Comparison of ENCODE assay signal across 23 mouse cellular contexts in genomic region chr11:85949749-85950148, GRCm38 (mm10).
DNase-seq lines count a peak whose midpoint lies in the region; ATAC-seq and TF ChIP-seq lines count a peak whose summit lies in the region.
"Had no signal": no experiment of that assay in that cellular context is flagged by ENCODE, and none has a peak within 500 bp of the region (broad histone marks: within the 10 kb centered on the region; RNA-seq: fewer than 3 reads in every experiment).

No protein-coding gene starts in this region.

- ATAC-seq in intestine, postnatal 0 days = no peak
- no peak for ATAC-seq in intestine, embryonic 15.5 days
- no peak for ATAC-seq in lung, postnatal 0 days
- ATAC-seq in megakaryocyte progenitor cell, adult 5-6 weeks (replicated peaks; ENCODE audit: poor library complexity) = 0 out of 2 replicates have a peak, but pooled peaks have one; percentile 42
- ATAC-seq: activated CD4-positive, CD25-positive, alpha-beta regulatory T cell, adult 4 months; CD4-positive, CD25-positive, alpha-beta regulatory T cell, adult 4 months; forebrain, embryonic 13.5 days; forebrain, embryonic 15.5 days; Patski had no signal

- no peak overlapping the region for H3K4me3 ChIP-seq in intestine, postnatal 0 days (ENCODE audit: low read depth, low read length)
- no peak overlapping the region for H3K4me3 ChIP-seq in intestine, embryonic 15.5 days (replicated peaks)
- no peak overlapping the region for H3K4me3 ChIP-seq in lung, postnatal 0 days (ENCODE audit: low read depth, low read length)
- H3K4me3 ChIP-seq: embryonic facial prominence, embryonic 10.5 days; embryonic facial prominence, embryonic 12.5 days; forebrain, embryonic 13.5 days; forebrain, embryonic 15.5 days had no signal

- H3K4me1 ChIP-seq in intestine, postnatal 0 days (replicated peaks; ENCODE audit: control insufficient read depth, insufficient read depth, low read length) = no peaks in the 10 kb centered on the region
- H3K4me1 ChIP-seq in intestine, embryonic 15.5 days (replicated peaks) = no peaks in the 10 kb centered on the region
- no peaks in the 10 kb centered on the region for H3K4me1 ChIP-seq in lung, postnatal 0 days (ENCODE audit: insufficient read depth, low read depth, low read length)
- H3K4me1 ChIP-seq: embryonic facial prominence, embryonic 10.5 days; embryonic facial prominence, embryonic 12.5 days; forebrain, embryonic 13.5 days; forebrain, embryonic 15.5 days had no signal

- no peak for DNase-seq in lung, postnatal 0 days (ENCODE audit: low spot score)
- DNase-seq in lung, postnatal 10 days = no peak
- no peak for DNase-seq in right cerebral cortex, postnatal 14 days
- no peak for DNase-seq in left cerebral cortex, postnatal 10 days (ENCODE audit: extremely low spot score in 1 of 2, low spot score in 2 of 2)
- DNase-seq: adrenal gland, adult 8-10 months; adrenal gland, postnatal 14 days; adrenal gland, postnatal 36 days; B cell, adult 2 months; cerebellum, adult 11-12 months; cerebellum, adult 2 months; cerebellum, adult 9-10 months; cerebellum, postnatal 10 days; cerebellum, postnatal 25 days had no signal

- H3K27me3 ChIP-seq in intestine, postnatal 0 days (replicated peaks; ENCODE audit: control insufficient read depth, insufficient read depth, low read length) = no peaks in the 10 kb centered on the region
- H3K27me3 ChIP-seq in intestine, embryonic 15.5 days (replicated peaks) = no peaks in the 10 kb centered on the region; the same call in 1 of the 2 replicates
- no peaks in the 10 kb centered on the region for H3K27me3 ChIP-seq in lung, postnatal 0 days (replicated peaks; ENCODE audit: insufficient read depth, low read length)
- H3K27me3 ChIP-seq: embryonic facial prominence, embryonic 12.5 days; forebrain, embryonic 13.5 days; forebrain, embryonic 15.5 days had no signal

- peak; percentile 16 for TF ChIP-seq CTCF in intestine, postnatal 0 days (IDR thresholded peaks at IDR 0.05; ENCODE audit: low read depth)
- TF ChIP-seq CTCF in lung, postnatal 0 days (IDR thresholded peaks at IDR 0.05) = peak; percentile 27; the same call in 1 of the 2 replicates

- H3K36me3 ChIP-seq in intestine, postnatal 0 days (ENCODE audit: control insufficient read depth, insufficient read depth) = no peaks in the 10 kb centered on the region
- no peaks in the 10 kb centered on the region for H3K36me3 ChIP-seq in intestine, embryonic 15.5 days
- no peaks in the 10 kb centered on the region for H3K36me3 ChIP-seq in lung, postnatal 0 days (ENCODE audit: insufficient read depth, low read length)
- H3K36me3 ChIP-seq: embryonic facial prominence, embryonic 10.5 days; embryonic facial prominence, embryonic 12.5 days; forebrain, embryonic 15.5 days had no signal

- no peaks in the 10 kb centered on the region for H3K9me3 ChIP-seq in intestine, postnatal 0 days (ENCODE audit: control insufficient read depth)
- no peaks in the 10 kb centered on the region for H3K9me3 ChIP-seq in intestine, embryonic 15.5 days
- H3K9me3 ChIP-seq in lung, postnatal 0 days (ENCODE audit: low read length) = no peaks in the 10 kb centered on the region
- H3K9me3 ChIP-seq: embryonic facial prominence, embryonic 10.5 days; embryonic facial prominence, embryonic 12.5 days; forebrain, embryonic 13.5 days; forebrain, embryonic 15.5 days had no signal

- intact Hi-C loops in left cerebral cortex, postnatal 10 days (cut with DNase I) = no loop called here

- no peak overlapping the region for H3K4me2 ChIP-seq in intestine, postnatal 0 days (replicated peaks; ENCODE audit: low read depth)
- no peak overlapping the region for H3K4me2 ChIP-seq in intestine, embryonic 15.5 days (replicated peaks)
- H3K4me2 ChIP-seq in lung, postnatal 0 days (replicated peaks; ENCODE audit: low read depth, low read length) = no peak overlapping the region
- H3K4me2 ChIP-seq: embryonic facial prominence, embryonic 12.5 days; forebrain, embryonic 13.5 days; forebrain, embryonic 15.5 days had no signal

- no peak overlapping the region for H3K27ac ChIP-seq in intestine, postnatal 0 days (ENCODE audit: low read depth, low read length)
- H3K27ac ChIP-seq in intestine, embryonic 15.5 days = no peak overlapping the region
- no peak overlapping the region for H3K27ac ChIP-seq in lung, postnatal 0 days (ENCODE audit: low read length)
- H3K27ac ChIP-seq: embryonic facial prominence, embryonic 10.5 days; embryonic facial prominence, embryonic 12.5 days; forebrain, embryonic 13.5 days; forebrain, embryonic 15.5 days had no signal

- no peak overlapping the region for H3K9ac ChIP-seq in intestine, postnatal 0 days (ENCODE audit: low read depth, low read length)
- no peak overlapping the region for H3K9ac ChIP-seq in intestine, embryonic 15.5 days
- H3K9ac ChIP-seq in lung, postnatal 0 days (replicated peaks; ENCODE audit: low read depth) = no peak overlapping the region
- H3K9ac ChIP-seq: embryonic facial prominence, embryonic 12.5 days; forebrain, embryonic 13.5 days; forebrain, embryonic 15.5 days had no signal

- TF ChIP-seq EP300 in lung, postnatal 0 days (IDR thresholded peaks at IDR 0.05) = no peak

- WGBS in intestine, postnatal 0 days = 81% methylated on average over 2 of the region's 2 CpGs
- 85% methylated on average over 2 of the region's 2 CpGs for WGBS in intestine, embryonic 15.5 days
- 79% methylated on average over 2 of the region's 2 CpGs for WGBS in lung, postnatal 0 days
